Mouse (Mus musculus) forebrain, postnatal 0 days (tissue): ENCODE data around the gene Gm10447. TPM values are rescaled to one million over a fixed set of nuclear protein-coding genes. Genes with fewer than 3 reads are reported as not detected.

Experiments used
- ATAC-seq: fragments of 200-750 bp; cut with Nextera tagmentation; 2 replicates; pipeline ENCODE4 v1.8.0; 2017; ENCODE audit warnings: mild to moderate bottlenecking, moderate library complexity
- DNase-seq: peaks from one replicate; pipeline ENCODE4 v3.0.0-alpha.2; 2015
- H3K27ac ChIP-seq: fragments of 300-500 bp; sonication (generic); 2 replicates; pipeline ENCODE4 v1.5.1; 2014; ENCODE audit warnings: low read depth, mild to moderate bottlenecking, antibody characterized with exemption, low read length, moderate library complexity, mixed read lengths
- H3K27me3 ChIP-seq: fragments of 300-500 bp; sonication (generic); 2 replicates; pipeline ENCODE4 v1.6.1; 2014; ENCODE audit warnings: mild to moderate bottlenecking, low read length, mixed read lengths; ENCODE audit not compliant: insufficient read depth
- H3K36me3 ChIP-seq: fragments of 300-500 bp; sonication (generic); 2 replicates; pipeline ENCODE4 v1.6.1; 2014; ENCODE audit warnings: mild to moderate bottlenecking, moderate library complexity; ENCODE audit not compliant: insufficient read depth
- H3K4me1 ChIP-seq: fragments of 300-500 bp; sonication (generic); 2 replicates; pipeline ENCODE4 v1.6.1; 2014; ENCODE audit warnings: antibody characterized with exemption; ENCODE audit not compliant: insufficient read depth
- H3K4me2 ChIP-seq: fragments of 300-500 bp; sonication (generic); 2 replicates; pipeline ENCODE4 v1.6.1; 2014; ENCODE audit warnings: low read depth, mild to moderate bottlenecking, moderate library complexity
- H3K4me3 ChIP-seq: fragments of 300-500 bp; sonication (generic); 2 replicates; pipeline ENCODE4 v1.5.1; 2014; ENCODE audit warnings: low read depth, low read length, mixed read lengths
- H3K9ac ChIP-seq: fragments of 300-500 bp; sonication (generic); 2 replicates; pipeline ENCODE4 v1.6.1; 2014; ENCODE audit warnings: mild to moderate bottlenecking
- H3K9me3 ChIP-seq: fragments of 300-500 bp; sonication (generic); 2 replicates; pipeline ENCODE4 v1.6.1; 2016; ENCODE audit warnings: low read length
- CTCF ChIP-seq: sonication (generic); IDR thresholded peaks from 2 replicates; pipeline ENCODE4 v1.5.1; 2016; ENCODE audit warnings: antibody characterized with exemption, control low read depth, low read depth
- WGBS: fragments of 180-500 bp; shearing (Covaris S2); extraction: QIAGEN DNeasy Blood & Tissue Kit; methylation state at CpG from one replicate; pipeline ENCODE4 v1.1.7; 2014; 5-methylcytosine and 5-hydroxymethylcytosine counted together
- microRNA-seq, 2 experiments: library from miRNA; unstranded; fragments of <30 nt; microRNA quantifications; one replicate each; pipeline ENCODE4; 2016
- polyA plus RNA-seq: library from polyadenylated mRNA; unstranded; fragments of >200 nt; fragmentation: Nextera tagmentation; extraction: Ambion mirVana; gene quantifications from 2 replicates; pipeline ENCODE4 v1.2.1, GENCODE M21; 2015
- total RNA-seq: library from RNA; depleted of rRNA; stranded (reverse); fragments of >200 nt; gene quantifications from 2 replicates; pipeline ENCODE4 v1.2.3, GENCODE M21; 2014; rRNA removed

Gene Gm10447
- total and polyA plus RNA-seq, 2 experiments from 2014 or later = not detected

DNA sequence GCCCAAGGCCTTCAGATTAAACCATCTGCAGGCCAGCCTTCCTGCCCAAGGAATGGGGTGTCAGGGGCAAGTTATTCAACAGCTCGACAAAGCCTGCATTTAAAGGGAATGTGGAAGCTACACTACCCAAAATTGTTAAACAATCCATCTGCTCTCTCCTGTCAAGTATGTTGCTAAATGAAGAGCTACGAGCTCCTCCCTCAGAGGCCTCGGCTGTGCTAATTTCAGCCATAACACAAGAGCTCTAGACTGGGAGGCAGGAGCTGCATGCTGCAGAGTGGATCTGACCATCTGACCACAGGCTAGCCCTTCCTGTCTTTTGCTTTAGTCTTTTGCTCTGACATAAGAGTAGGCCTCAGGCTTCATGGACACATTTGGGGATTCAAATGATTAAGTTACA lies 31.7 kb downstream of the Gm10447 start:
- no peak for TF ChIP-seq CTCF
- WGBS = 71% methylated on average over 3 of the region's 3 CpGs
- no peak for ATAC-seq
- Histone ChIP-seq H3K27ac (no peak overlapping the region), H3K9ac (no peak overlapping the region), H3K4me2 (no peak overlapping the region), H3K4me3 (no peak overlapping the region), H3K36me3 (peaks cover 18% of the 10 kb centered on the region), H3K4me1 (no peaks in the 10 kb centered on the region), H3K9me3 (no peaks in the 10 kb centered on the region), H3K27me3 (no peaks in the 10 kb centered on the region)
- no peak for DNase-seq

DNA sequence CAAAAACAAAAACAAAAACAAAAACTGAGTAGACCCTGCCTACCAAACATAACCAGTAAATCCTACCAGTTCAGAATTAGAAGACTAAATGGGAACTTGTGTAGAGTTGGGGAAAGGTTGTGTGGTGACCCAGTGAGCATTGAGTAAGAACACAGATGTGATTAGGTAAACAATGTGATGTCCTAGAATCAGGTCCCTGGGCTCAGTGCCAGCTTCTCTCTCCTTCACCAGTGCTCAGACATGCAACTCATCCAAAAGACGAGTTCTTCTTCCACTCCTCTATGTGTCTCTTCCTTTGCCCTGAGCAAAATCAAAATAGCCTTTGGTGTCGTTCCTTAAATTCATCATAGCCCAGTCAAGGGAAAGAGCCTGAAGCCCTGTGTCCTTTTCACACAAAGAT lies 32.1 kb downstream of the Gm10447 start:
- WGBS = 76% methylated on average over 2 of the region's 2 CpGs
- Histone ChIP-seq H3K27me3 (no peaks in the 10 kb centered on the region), H3K9me3 (no peaks in the 10 kb centered on the region), H3K4me1 (no peaks in the 10 kb centered on the region), H3K4me2 (no peak overlapping the region), H3K27ac (no peak overlapping the region), H3K9ac (no peak overlapping the region), H3K4me3 (no peak overlapping the region), H3K36me3 (peaks cover 22% of the 10 kb centered on the region)
- TF ChIP-seq CTCF = no peak
- ATAC-seq (no peak), DNase-seq (no peak)

DNA sequence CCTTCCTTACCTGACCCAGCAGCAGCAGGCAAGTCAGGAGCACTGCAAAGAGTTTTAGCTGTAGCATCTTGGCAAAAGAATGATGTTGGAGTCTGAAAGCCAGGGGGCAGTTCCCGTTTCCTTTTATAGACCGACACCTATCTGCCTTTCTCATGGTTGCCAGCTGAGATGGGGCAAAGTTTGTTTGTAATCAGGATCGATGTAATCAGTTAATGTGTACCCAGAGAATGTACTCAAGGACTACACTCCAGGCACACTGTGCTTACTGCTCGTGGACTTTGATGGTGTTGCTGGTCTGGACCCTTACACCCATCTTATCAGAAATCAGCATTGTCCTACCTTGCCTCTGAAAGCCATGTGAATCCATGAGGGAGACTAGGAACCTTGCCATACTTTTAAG lies 33.9 kb downstream of the Gm10447 start, which contains the start of gene Leap2:
Gene Leap2, minus strand, starts transcription at position 135 of the 400 bp plus-strand sequence.
- DNase-seq (no peak), ATAC-seq (no peak)
- peaks cover 26% of the 10 kb centered on the region for H3K36me3 ChIP-seq
- H3K4me2 ChIP-seq = no peak within 1 kb of the TSS
- H3K27ac ChIP-seq = no peak within 1 kb of the TSS
- H3K4me1 ChIP-seq = no peaks in the 10 kb centered on the region
- H3K9ac ChIP-seq = no peak within 1 kb of the TSS
- TF ChIP-seq CTCF = no peak
- no peaks in the 10 kb centered on the region for H3K9me3 ChIP-seq
- no peaks in the 10 kb centered on the region for H3K27me3 ChIP-seq
- 88% methylated on average over 4 of the region's 4 CpGs for WGBS
- H3K4me3 ChIP-seq = no peak within 1 kb of the TSS

DNA sequence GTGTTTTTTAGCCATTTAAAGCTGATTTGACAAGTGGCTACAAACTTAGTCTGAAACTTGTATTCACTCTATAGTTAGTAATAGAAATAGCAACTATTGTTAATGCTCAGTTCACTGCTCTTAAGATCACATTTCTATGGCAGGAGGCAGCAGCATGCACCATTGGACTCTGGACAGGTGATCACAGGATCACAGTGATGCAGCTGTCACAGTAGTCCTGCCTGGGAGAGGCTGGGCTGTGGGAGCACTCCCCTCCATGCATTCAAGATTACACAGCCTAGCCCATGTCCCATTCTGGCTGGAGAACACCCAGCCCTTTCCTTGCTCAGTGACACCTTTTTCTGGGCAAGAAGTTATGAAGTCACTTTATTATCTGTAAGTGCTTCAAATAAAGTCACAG lies 38.9 kb downstream of the Gm10447 start:
- H3K4me2 ChIP-seq = no peak overlapping the region
- no peaks in the 10 kb centered on the region for H3K4me1 ChIP-seq
- H3K36me3 ChIP-seq = peaks cover 70% of the 10 kb centered on the region
- no peak overlapping the region for H3K4me3 ChIP-seq
- no peak overlapping the region for H3K9ac ChIP-seq
- H3K27ac ChIP-seq = no peak overlapping the region
- H3K27me3 ChIP-seq = no peaks in the 10 kb centered on the region
- no peaks in the 10 kb centered on the region for H3K9me3 ChIP-seq
- no peak for TF ChIP-seq CTCF
- DNase-seq (no peak), ATAC-seq (no peak)

DNA sequence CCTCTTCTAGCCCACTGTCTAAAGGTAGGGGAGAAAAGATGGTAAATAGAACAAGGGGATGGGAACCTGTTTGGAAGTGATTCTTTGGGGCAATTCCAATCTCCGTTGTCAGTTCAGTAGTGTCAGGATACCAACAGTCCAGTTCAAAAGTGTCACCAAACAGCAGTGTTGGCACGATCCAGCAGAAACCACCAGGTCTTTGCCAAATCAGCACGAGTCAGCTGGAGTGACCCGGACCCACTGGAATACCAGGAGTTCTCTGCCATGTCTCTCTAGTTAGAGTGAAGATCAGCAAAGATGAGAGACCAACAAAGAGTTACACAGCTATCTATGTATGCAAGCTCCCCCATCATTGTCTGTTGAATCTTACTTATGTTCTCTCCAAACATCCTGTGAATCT lies 43.0 kb downstream of the Gm10447 start:
- Histone ChIP-seq H3K4me2 (no peak overlapping the region), H3K36me3 (peaks cover 85% of the 10 kb centered on the region), H3K4me1 (no peaks in the 10 kb centered on the region), H3K27ac (no peak overlapping the region), H3K9ac (no peak overlapping the region), H3K9me3 (no peaks in the 10 kb centered on the region), H3K4me3 (no peak overlapping the region), H3K27me3 (no peaks in the 10 kb centered on the region)
- 94% methylated on average over 4 of the region's 4 CpGs for WGBS
- no peak for TF ChIP-seq CTCF
- ATAC-seq (no peak), DNase-seq (no peak)

DNA sequence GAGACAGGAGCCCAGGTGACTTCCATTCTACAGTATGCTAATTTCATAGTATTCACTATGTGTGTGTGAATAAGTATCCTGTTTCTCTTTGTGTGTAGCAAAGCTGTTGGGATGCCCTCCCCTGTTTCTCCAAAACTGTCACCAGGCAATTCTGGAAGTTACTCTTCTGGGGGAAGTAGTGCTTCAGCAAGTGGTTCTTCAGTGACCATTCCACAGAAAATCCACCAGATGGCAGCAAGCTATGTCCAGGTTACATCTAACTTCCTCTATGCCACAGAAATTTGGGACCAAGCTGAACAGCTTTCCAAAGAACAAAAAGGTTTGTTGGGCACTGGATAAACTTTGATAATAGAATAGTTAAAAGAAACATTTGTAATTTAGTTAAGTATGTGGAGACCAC lies 45.2 kb downstream of the Gm10447 start:
- no peak overlapping the region for H3K4me3 ChIP-seq
- H3K9me3 ChIP-seq = no peaks in the 10 kb centered on the region
- no peaks in the 10 kb centered on the region for H3K4me1 ChIP-seq
- peaks cover 79% of the 10 kb centered on the region for H3K36me3 ChIP-seq
- ATAC-seq = no peak
- no peaks in the 10 kb centered on the region for H3K27me3 ChIP-seq
- peak; percentile 67 for TF ChIP-seq CTCF
- H3K27ac ChIP-seq = no peak overlapping the region
- DNase-seq = peak; percentile 32
- no peak overlapping the region for H3K9ac ChIP-seq
- no peak overlapping the region for H3K4me2 ChIP-seq

Small RNA genes lying within 50 kb of the gene (microRNA-seq; reads per million reads assigned to microRNA genes)
- gene Mir6920 = 0.39 to 0.49 reads per million in 2 experiments

Other genes with a start within 250 kb of the Gm10447 start
- gene Hspa4, start 156.7 kb downstream of the Gm10447 start, total RNA-seq = 112 and 138 TPM in 2 replicates
- 42.1 and 46.9 TPM in 2 replicates for gene Hspa4, start 156.7 kb downstream of the Gm10447 start, polyA plus RNA-seq
- 0.86 and 2.8 TPM in 2 replicates for gene Zcchc10, start 132.4 kb downstream of the Gm10447 start, total RNA-seq
- 16.0 and 17.1 TPM in 2 replicates for gene Zcchc10, start 132.4 kb downstream of the Gm10447 start, polyA plus RNA-seq
- gene Aff4, start 106.3 kb downstream of the Gm10447 start, total RNA-seq = 110 and 147 TPM in 2 replicates
- gene Aff4, start 106.3 kb downstream of the Gm10447 start, polyA plus RNA-seq = 67.0 and 98.5 TPM in 2 replicates
- gene Leap2, start 33.9 kb downstream of the Gm10447 start, total RNA-seq = not detected in 2 replicates
- gene Leap2, start 33.9 kb downstream of the Gm10447 start, polyA plus RNA-seq = not detected in 2 replicates
- 20.6 and 30.5 TPM in 2 replicates for gene Uqcrq, start 26.3 kb downstream of the Gm10447 start, total RNA-seq
- gene Uqcrq, start 26.3 kb downstream of the Gm10447 start, polyA plus RNA-seq = 822 and 1,049 TPM in 2 replicates
- 0.67 and 2.3 TPM in 2 replicates for gene Gdf9, start 26.1 kb downstream of the Gm10447 start, total RNA-seq
- 2.0 and 3.0 TPM in 2 replicates for gene Gdf9, start 26.1 kb downstream of the Gm10447 start, polyA plus RNA-seq
- 3.0 and 4.9 TPM in 2 replicates for gene Shroom1, start 95 bp upstream of the Gm10447 start, total RNA-seq
- gene Shroom1, start 95 bp upstream of the Gm10447 start, polyA plus RNA-seq = 2.0 TPM in 2 replicates
- gene Gm9837, start 13.4 kb upstream of the Gm10447 start, total RNA-seq = 1.7 TPM in 1 of 2 replicates, not detected in the other
- not detected in 2 replicates for gene Gm9837, start 13.4 kb upstream of the Gm10447 start, polyA plus RNA-seq
- gene Gm9945, start 23.1 kb upstream of the Gm10447 start, total RNA-seq = not detected in 2 replicates
- gene Gm9945, start 23.1 kb upstream of the Gm10447 start, polyA plus RNA-seq = 0.15 and 0.28 TPM in 2 replicates
- gene Sowaha, start 23.2 kb upstream of the Gm10447 start, total RNA-seq = 13.2 and 13.5 TPM in 2 replicates
- 5.0 and 7.9 TPM in 2 replicates for gene Sowaha, start 23.2 kb upstream of the Gm10447 start, polyA plus RNA-seq
- 37.2 and 40.9 TPM in 2 replicates for gene Sept8, start 62.1 kb upstream of the Gm10447 start, total RNA-seq
- gene Sept8, start 62.1 kb upstream of the Gm10447 start, polyA plus RNA-seq = 13.5 and 18.2 TPM in 2 replicates
- 103 and 118 TPM in 2 replicates for gene Kif3a, start 110.3 kb upstream of the Gm10447 start, total RNA-seq
- 241 and 330 TPM in 2 replicates for gene Kif3a, start 110.3 kb upstream of the Gm10447 start, polyA plus RNA-seq
- gene Il4, start 161.6 kb upstream of the Gm10447 start, total RNA-seq = not detected in 2 replicates
- 2.5 and 3.4 TPM in 2 replicates for gene Il4, start 161.6 kb upstream of the Gm10447 start, polyA plus RNA-seq
- gene Il13, start 177.6 kb upstream of the Gm10447 start, total RNA-seq = not detected in 2 replicates
- not detected in 2 replicates for gene Il13, start 177.6 kb upstream of the Gm10447 start, polyA plus RNA-seq